Mouse (Mus musculus): ENCODE data around the gene Kcnf1. TPM values are rescaled to one million over a fixed set of nuclear protein-coding genes. Genes with fewer than 3 reads are reported as not detected.

Gene Kcnf1
- polyA plus RNA-seq, 1 experiment from 2014 or later: 0.45 TPM

DNA sequence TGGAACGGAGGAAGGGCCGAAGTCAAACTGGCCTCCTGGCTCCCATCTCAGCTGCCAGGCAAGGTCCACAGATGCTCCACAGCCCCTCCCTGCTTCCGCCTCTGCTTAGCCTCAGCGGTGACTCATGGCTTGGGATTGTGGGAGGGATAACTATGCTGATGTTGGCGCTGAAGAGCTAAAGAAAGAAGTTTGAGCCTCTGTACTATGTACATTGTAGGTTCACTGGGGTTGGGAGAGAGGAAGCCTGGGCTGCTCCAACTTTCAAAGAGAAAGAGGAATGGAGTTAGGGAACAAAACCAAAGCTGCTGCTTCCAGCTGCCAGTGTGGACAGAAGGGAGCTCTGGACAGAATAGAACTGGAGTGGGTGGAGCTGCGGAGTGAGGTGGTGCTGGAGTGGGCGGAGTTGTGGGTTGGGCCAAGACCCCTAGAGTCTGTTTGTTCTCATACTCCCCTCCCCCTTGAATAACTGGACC is 7.7 kb upstream of the Kcnf1 start:
- 0 out of 2 replicates have a peak overlapping the region, but pooled peaks have one; percentile 9 for H3K4me3 ChIP-seq (replicated peaks)
- H3K4me2 ChIP-seq (replicated peaks): peak overlapping the region; percentile 50
- no peaks in the 10 kb centered on the region for H3K27me3 ChIP-seq (replicated peaks)
- no peak overlapping the region for H3K9ac ChIP-seq
- peak; percentile 97 for ATAC-seq
- WGBS: 3% methylated on average over 7 of the region's 7 CpGs
- H3K36me3 ChIP-seq: no peaks in the 10 kb centered on the region
- H3K27ac ChIP-seq: peak overlapping the region; percentile 74
- H3K4me1 ChIP-seq (replicated peaks): peaks cover 8% of the 10 kb centered on the region; the same call in 1 of the 2 replicates
- no peaks in the 10 kb centered on the region for H3K9me3 ChIP-seq

DNA sequence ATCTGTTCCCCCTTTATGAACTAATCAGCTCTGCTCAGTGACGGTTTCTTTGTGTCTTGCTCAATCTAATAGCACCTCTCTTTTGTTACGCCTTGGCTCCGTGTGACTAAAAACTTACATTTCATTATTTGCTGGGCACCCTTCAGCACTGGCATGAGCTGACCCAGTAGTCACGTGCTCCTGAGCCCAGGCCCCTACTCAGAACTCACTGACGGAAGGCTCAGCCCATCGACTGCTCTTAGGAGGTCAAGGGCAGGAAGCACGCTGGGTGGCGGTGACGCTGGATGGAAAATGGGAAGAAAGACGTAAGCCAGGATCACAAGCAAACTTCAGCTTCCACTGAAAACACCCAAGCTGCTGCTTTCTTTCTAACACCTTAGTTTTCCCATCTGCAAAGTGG is 7.1 kb upstream of the Kcnf1 start:
- peaks cover 8% of the 10 kb centered on the region; the same call in 1 of the 2 replicates for H3K4me1 ChIP-seq (replicated peaks)
- no peaks in the 10 kb centered on the region for H3K27me3 ChIP-seq (replicated peaks)
- no peaks in the 10 kb centered on the region for H3K9me3 ChIP-seq
- WGBS: 49% methylated on average over 10 of the region's 10 CpGs
- no peaks in the 10 kb centered on the region for H3K36me3 ChIP-seq
- H3K27ac ChIP-seq: no peak overlapping the region
- ATAC-seq: 0 out of 2 replicates have a peak, but pooled peaks have one; percentile 20
- no peak overlapping the region for H3K4me2 ChIP-seq (replicated peaks)
- H3K4me3 ChIP-seq (replicated peaks): no peak overlapping the region
- H3K9ac ChIP-seq: no peak overlapping the region

DNA sequence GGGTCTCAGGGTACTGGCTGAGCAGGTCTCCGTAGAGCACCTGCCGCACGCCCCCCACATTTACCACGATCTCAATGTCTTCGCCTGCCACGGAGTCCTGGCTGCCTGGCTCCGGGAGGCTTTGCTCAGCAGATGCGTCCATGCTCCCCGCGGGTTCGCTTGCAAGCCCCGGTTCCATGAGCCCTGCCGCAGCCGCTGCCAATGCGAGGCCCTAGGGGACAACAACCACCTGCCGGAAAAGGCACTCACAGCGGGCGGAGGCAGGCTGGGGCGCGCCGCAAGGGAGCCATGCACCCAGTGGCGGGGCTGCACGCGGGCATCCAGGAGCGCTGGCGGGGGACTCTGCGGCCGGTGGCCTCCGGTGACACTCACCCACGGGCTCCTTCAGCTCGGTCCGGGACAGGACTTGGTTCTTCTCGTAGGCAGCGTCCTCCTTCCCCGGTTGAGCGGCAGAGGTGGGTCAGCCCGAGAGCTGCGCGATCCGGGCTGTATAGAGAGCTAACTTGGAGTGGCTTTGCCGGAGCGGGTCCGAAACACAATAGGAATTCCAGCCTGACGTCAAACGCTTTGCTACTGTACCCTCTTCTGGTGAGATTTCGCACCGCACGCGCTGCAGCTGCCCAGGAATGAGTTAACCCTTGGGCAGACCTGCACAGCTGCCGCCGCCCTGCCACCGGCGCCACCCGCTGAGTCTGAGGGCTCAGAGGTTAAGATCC is 489 bp downstream of the Kcnf1 start:
- H3K4me1 ChIP-seq (replicated peaks): peaks cover 12% of the 10 kb centered on the region
- peak overlapping the region; percentile 99 for H3K4me2 ChIP-seq (replicated peaks)
- no peaks in the 10 kb centered on the region for H3K9me3 ChIP-seq
- ATAC-seq: peak; percentile 83
- peak overlapping the region; percentile 47 for H3K4me3 ChIP-seq (replicated peaks)
- H3K9ac ChIP-seq: peak overlapping the region; percentile 49
- WGBS: under 1% methylated on average over 54 of the region's 54 CpGs
- H3K27ac ChIP-seq: no peak overlapping the region
- H3K27me3 ChIP-seq (replicated peaks): peaks cover 36% of the 10 kb centered on the region
- H3K36me3 ChIP-seq: no peaks in the 10 kb centered on the region

DNA sequence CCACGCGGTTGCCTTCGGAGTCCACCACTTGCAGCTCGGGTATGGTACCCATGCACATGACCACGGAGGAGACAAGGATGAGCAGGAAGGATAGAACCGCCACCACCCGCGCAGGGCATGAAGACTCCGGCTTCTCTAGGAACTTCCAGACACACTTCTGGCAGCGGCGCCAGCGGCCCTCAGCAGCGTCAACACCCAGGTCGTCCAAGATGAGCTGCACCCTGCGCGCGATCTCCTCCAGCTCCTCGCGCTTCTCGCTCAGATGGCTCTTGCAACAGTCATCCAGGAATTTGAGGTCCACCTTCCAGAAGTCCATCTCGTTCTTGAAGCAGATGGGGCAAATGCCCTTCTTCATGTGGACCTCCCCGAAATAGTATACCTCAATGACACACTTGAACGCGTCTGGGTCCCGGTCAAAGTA is 1.1 kb downstream of the Kcnf1 start:
- H3K27ac ChIP-seq: no peak overlapping the region
- no peaks in the 10 kb centered on the region for H3K9me3 ChIP-seq
- peaks cover 12% of the 10 kb centered on the region for H3K4me1 ChIP-seq (replicated peaks)
- H3K27me3 ChIP-seq (replicated peaks): peaks cover 36% of the 10 kb centered on the region
- peak overlapping the region; percentile 99 for H3K4me2 ChIP-seq (replicated peaks)
- H3K4me3 ChIP-seq (replicated peaks): peak overlapping the region; percentile 47
- 0 out of 2 replicates have a peak, but pooled peaks have one; percentile 12 for ATAC-seq
- H3K36me3 ChIP-seq: no peaks in the 10 kb centered on the region
- H3K9ac ChIP-seq: no peak overlapping the region; the same call in 1 of the 2 replicates
- WGBS: 14% methylated on average over 25 of the region's 25 CpGs

DNA sequence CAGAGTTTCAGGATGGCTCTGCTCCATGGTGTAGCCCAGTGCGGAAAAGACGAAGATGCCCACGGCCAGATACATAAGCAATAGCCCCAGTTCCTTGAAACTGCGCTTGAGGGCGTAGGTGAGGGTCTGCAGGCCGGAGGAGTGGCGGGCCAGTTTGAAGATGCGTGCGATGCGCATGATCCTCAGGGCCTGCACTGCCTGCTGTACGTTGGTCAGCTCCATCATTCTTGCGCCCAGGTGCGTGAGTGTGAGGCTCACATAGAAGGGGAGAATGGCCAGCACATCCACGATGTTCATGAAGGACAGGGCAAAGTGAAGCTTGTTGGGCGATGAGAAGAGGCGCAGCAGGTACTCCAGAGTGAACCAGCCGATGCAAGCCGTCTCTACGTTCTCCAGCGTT is 1.6 kb downstream of the Kcnf1 start:
- ATAC-seq: no peak
- H3K27ac ChIP-seq: no peak overlapping the region
- WGBS: 65% methylated on average over 20 of the region's 20 CpGs

DNA sequence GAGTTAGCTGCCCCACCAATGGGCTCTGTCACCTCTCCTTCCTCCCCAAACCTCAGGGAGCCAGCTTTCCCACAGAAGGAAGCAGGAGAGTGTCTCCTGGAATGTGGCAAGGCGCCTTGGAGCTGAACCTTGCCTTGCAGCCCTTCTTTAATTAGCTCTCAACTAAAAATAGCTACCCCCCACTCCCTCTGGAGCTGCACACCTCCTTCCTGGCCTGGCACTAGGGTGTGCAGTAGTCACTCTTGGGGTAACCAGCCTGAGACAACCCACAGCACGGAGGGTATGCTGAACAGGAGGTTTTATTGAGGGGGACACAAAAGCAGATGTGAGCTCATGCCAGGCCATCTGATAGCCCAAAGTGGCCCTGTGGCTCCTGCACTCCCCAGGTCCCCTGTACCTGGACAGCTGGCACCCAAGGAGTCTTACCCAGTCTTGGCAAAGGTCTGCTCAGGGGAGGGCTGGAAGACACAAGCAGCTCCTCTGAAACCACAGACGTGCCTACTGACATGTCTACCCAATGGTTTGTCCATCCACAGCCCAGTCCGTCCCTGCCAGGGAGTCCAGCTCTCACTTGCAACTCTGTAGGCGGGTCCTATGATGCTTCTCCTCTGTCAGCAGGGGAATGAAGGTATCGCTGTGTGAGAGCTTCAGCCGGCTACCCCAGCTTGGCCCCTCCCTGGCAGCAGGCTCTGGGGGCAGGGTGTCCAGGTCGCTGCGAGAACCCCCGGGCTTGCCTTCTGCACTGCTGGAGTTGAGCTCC is 2.4 kb downstream of the Kcnf1 start:
- Histone ChIP-seq H3K36me3 (no peaks in the 10 kb centered on the region), H3K9ac (no peak overlapping the region), H3K27me3 (replicated peaks) (peaks cover 36% of the 10 kb centered on the region), H3K4me3 (replicated peaks) (no peak overlapping the region), H3K27ac (no peak overlapping the region), H3K4me2 (replicated peaks) (no peak overlapping the region), H3K9me3 (no peaks in the 10 kb centered on the region), H3K4me1 (replicated peaks) (peaks cover 12% of the 10 kb centered on the region)
- 69% methylated on average over 10 of the region's 10 CpGs for WGBS
- ATAC-seq: no peak

More for the DNA sequence above, 1.6 kb downstream of the Kcnf1 start:
- Histone ChIP-seq H3K4me1 (replicated peaks) (peaks cover 12% of the 10 kb centered on the region), H3K9ac (no peak overlapping the region), H3K27me3 (replicated peaks) (peaks cover 36% of the 10 kb centered on the region), H3K36me3 (no peaks in the 10 kb centered on the region), H3K4me3 (replicated peaks) (peak overlapping the region; percentile 47; the same call in 1 of the 2 replicates), H3K9me3 (no peaks in the 10 kb centered on the region), H3K4me2 (replicated peaks) (peak overlapping the region; percentile 99)

DNA sequence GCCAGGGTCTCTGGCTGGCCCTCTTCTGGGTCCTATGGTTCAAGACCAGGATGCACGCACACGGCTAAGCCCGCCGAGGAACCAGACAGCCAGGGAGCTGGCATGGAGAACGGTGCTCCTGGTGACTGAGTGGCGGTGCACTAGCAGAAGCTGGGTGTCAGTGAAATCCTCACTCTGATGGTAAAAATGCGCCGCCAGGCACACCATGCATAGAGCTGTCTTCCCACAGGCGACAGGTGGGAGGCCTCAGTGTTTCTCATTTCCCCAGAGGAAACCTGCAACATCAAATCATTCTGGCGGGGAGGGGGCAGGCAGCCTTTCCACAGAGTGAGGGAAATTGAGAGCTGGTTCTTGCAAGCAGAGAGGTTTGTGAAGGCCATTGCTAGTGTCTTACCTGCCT is 6.3 kb downstream of the Kcnf1 start:
- Histone ChIP-seq H3K4me2 (replicated peaks) (no peak overlapping the region), H3K27ac (no peak overlapping the region), H3K9ac (no peak overlapping the region), H3K9me3 (no peaks in the 10 kb centered on the region), H3K36me3 (no peaks in the 10 kb centered on the region), H3K4me3 (replicated peaks) (no peak overlapping the region), H3K4me1 (replicated peaks) (0 out of 2 replicates have a peak, but pooled peaks cover 4% of the 10 kb centered on the region), H3K27me3 (replicated peaks) (peaks cover 19% of the 10 kb centered on the region)
- no peak for ATAC-seq
- 87% methylated on average over 10 of the region's 10 CpGs for WGBS

DNA sequence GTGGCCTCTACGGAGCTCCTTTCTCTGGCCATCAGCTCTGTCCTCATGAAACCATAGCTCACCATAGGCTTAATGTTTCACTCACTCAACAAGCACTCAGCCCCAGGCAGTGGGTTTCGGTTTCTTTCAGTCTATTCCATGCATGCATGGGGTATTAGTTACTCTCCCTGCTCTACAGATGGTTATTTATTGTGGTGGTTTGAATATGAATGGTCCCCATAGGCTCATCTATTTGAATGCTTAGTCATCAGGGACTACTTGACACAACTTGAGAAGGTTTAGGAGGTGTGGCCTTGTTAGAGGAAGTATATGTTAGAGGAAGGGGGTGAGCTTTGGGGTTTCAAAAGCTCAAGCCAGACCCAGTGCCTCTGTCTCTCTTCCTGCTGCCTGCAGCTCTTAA is 10.6 kb downstream of the Kcnf1 start:
- H3K9ac ChIP-seq: no peak overlapping the region
- WGBS: 87% methylated on average over 2 of the region's 2 CpGs
- H3K9me3 ChIP-seq: no peaks in the 10 kb centered on the region
- ATAC-seq: no peak
- H3K4me2 ChIP-seq (replicated peaks): no peak overlapping the region
- no peaks in the 10 kb centered on the region for H3K4me1 ChIP-seq (replicated peaks)
- H3K27me3 ChIP-seq (replicated peaks): no peaks in the 10 kb centered on the region
- no peak overlapping the region for H3K4me3 ChIP-seq (replicated peaks)
- no peaks in the 10 kb centered on the region for H3K36me3 ChIP-seq
- H3K27ac ChIP-seq: no peak overlapping the region

DNA sequence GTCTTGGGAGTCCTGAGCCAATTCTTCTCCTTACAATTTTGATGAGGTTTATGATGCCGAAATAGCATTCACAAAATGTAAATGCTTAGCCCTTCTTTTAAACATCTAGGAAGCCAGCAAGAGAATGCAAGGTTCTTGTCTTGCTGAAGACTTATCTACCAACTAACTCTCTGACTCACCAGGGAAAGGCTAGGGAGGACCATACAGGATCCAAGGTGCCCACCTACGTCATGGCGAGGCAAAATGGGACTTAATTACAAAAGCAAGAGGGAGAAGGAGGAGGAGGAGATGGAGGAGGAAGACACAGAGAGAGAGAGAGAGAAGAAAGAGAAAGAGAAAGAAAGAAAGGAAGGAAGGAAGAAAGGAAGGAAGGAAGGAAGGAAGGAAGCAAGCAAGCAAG is 12.7 kb downstream of the Kcnf1 start:
- 92% methylated on average over 3 of the region's 3 CpGs for WGBS
- no peaks in the 10 kb centered on the region for H3K27me3 ChIP-seq (replicated peaks)
- no peaks in the 10 kb centered on the region for H3K9me3 ChIP-seq
- H3K4me1 ChIP-seq (replicated peaks): no peaks in the 10 kb centered on the region
- no peak overlapping the region for H3K27ac ChIP-seq
- ATAC-seq: no peak
- H3K36me3 ChIP-seq: no peaks in the 10 kb centered on the region
- no peak overlapping the region for H3K4me3 ChIP-seq (replicated peaks)
- no peak overlapping the region for H3K9ac ChIP-seq
- H3K4me2 ChIP-seq (replicated peaks): no peak overlapping the region

DNA sequence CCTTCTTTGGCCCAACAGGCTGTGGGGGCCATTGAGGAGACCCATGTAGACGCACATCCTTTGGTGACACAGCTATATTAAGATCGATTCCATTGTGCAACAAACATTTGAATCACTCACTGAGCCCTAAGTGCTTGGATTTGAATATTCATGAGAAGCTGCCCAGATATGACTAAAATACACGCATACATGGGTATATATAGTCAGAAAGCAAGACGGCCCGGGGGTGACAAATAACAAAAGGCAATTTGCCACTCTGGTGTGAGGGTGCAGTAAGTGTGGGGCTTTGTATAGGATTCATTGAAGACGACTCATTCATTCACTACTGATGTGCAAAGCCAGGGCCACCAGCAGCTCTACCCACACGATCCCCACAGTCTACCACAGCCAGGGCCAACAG is 17.1 kb downstream of the Kcnf1 start:
- Histone ChIP-seq H3K4me3 (replicated peaks) (no peak overlapping the region), H3K27ac (no peak overlapping the region), H3K9me3 (no peaks in the 10 kb centered on the region), H3K36me3 (no peaks in the 10 kb centered on the region), H3K4me1 (replicated peaks) (no peaks in the 10 kb centered on the region), H3K27me3 (replicated peaks) (no peaks in the 10 kb centered on the region), H3K9ac (no peak overlapping the region), H3K4me2 (replicated peaks) (no peak overlapping the region)
- WGBS: 85% methylated on average over 7 of the region's 7 CpGs
- no peak for ATAC-seq

DNA sequence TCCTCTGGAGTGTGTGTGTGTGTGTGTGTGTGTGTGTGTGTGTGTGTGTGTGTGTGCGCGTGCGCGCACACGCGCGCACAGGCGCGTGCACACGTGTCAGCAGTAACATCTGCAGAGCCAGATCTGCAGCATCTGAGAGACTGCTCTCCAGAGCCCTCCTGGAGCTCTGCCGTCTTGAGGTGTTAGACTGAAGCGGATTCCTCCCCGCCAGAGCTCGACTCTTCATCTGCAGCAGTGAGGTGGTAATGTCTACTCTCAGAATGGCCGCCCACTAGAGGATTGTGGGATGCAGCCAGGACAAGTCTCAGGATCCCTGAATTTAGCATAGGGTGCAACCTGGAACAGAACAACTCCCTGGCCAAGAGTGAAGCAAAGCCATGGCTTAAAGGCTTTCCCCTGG is 19.1 kb downstream of the Kcnf1 start:
- H3K9ac ChIP-seq: no peak overlapping the region
- H3K4me2 ChIP-seq (replicated peaks): no peak overlapping the region
- H3K9me3 ChIP-seq: no peaks in the 10 kb centered on the region
- ATAC-seq: no peak
- H3K27me3 ChIP-seq (replicated peaks): no peaks in the 10 kb centered on the region
- 84% methylated on average over 15 of the region's 15 CpGs for WGBS
- H3K4me3 ChIP-seq (replicated peaks): no peak overlapping the region
- H3K36me3 ChIP-seq: no peaks in the 10 kb centered on the region
- H3K27ac ChIP-seq: no peak overlapping the region
- H3K4me1 ChIP-seq (replicated peaks): no peaks in the 10 kb centered on the region

DNA sequence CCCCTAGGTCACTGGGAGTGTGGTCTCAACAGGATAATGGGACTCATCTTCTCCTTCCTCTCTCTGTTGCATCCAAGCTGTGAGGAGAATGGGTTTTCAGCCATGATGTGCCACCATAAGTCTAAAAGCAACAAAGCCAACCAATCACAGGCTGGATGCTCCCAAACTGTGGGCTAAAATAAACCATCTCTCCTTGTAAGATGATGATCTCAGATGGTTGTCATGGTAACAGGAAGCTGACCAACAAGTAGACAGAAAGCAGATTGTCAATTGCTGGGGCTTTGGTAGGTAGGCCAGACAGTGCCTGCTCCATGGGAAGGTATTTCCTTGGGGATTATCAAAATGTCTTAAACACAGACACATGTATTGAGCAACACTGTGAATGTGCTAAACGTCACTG is 20.9 kb downstream of the Kcnf1 start:
- no peak overlapping the region for H3K4me2 ChIP-seq (replicated peaks)
- ATAC-seq: no peak
- H3K4me3 ChIP-seq (replicated peaks): no peak overlapping the region
- no peak overlapping the region for H3K9ac ChIP-seq
- H3K9me3 ChIP-seq: no peaks in the 10 kb centered on the region
- no peaks in the 10 kb centered on the region for H3K36me3 ChIP-seq
- H3K4me1 ChIP-seq (replicated peaks): no peaks in the 10 kb centered on the region
- no peaks in the 10 kb centered on the region for H3K27me3 ChIP-seq (replicated peaks)
- no peak overlapping the region for H3K27ac ChIP-seq
- WGBS: 67% methylated on average over 1 of the region's 1 CpGs
